Mouse (Mus musculus) megakaryocyte, adult 5-6 weeks (primary cell): Measurements from ENCODE around the gene Tmem104. TPM values are rescaled to one million over a fixed set of nuclear protein-coding genes. Genes with fewer than 3 reads are reported as not detected.
A peak's percentile ranks its signal among the peaks of the same experiment; 100 is the strongest.

Experiments used
- ATAC-seq: 2 replicates; pipeline ENCODE4 v1.8.0; 2016; ENCODE audit warnings: mild to moderate bottlenecking, inconsistent platforms; ENCODE audit not compliant: poor library complexity, severe bottlenecking
- total RNA-seq, 2 experiments: library from RNA; stranded (forward) in 1 of 2; stranded (reverse) in 1 of 2; fragments of 153-499, 151-499 nt in 1 of 2; fragments of 221-1000, 200-1000 nt in 1 of 2; gene quantifications; 2 replicates each; pipeline versions ENCODE4 v1.2.3 to v1.2.4; 2015 to 2017

Tmem104 gene
- total RNA-seq, 2 experiments from 2014 or later, result 6.1 to 25.7 TPM

DNA sequence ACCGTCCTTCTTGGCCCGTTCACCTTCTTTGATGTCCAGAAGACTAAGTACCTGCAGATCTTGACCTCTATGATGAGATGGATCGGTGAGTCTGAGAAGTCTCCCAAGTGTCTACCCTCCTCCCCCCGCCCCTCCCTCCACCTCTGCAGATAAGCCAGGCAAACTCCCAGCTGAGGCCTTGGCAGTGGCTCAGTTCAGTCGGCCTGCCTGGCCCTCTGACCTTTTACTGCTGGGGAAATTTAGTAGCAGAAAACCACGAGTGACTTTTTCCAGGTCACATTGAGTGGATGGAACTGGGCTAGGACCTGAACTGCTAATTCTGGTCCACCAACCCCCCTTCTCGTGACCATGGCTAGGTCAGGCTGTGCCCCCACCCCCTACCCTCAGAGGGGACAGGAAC lies 41.1 kb downstream of the Tmem104 start:
- no peak for ATAC-seq

- no peak for ATAC-seq
These were observed 42.0 kb downstream of the Tmem104 start for GRCm38 (mm10) chr11:115229021-115229930.

- peak; percentile 74 for ATAC-seq
These were observed 44.1 kb downstream of the Tmem104 start for GRCm38 (mm10) chr11:115231168-115231915.

GRCm38 (mm10) chr11:115231924-115232323 lies 44.6 kb downstream of the Tmem104 start:
- ATAC-seq, result no peak

DNA sequence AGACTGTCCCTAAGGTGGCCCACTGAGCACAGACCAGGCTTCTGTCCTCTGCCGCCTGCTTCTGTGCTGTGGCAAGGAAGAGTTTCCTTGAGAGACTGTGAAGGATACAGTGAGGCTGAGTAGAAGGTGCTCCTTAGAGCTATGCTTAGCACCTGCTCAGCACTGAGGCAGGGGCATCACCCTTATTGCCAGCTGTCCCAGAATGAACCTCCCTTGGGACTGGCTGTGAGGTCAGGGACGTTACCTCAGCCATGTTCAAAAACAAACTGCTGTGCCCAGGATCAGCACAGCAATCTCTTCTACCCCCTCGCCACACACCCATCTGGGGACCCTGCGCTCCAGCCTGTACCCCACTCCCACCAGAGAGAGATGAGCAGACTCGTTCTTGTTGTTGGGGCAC lies 45.6 kb downstream of the Tmem104 start:
- ATAC-seq, result no peak

DNA sequence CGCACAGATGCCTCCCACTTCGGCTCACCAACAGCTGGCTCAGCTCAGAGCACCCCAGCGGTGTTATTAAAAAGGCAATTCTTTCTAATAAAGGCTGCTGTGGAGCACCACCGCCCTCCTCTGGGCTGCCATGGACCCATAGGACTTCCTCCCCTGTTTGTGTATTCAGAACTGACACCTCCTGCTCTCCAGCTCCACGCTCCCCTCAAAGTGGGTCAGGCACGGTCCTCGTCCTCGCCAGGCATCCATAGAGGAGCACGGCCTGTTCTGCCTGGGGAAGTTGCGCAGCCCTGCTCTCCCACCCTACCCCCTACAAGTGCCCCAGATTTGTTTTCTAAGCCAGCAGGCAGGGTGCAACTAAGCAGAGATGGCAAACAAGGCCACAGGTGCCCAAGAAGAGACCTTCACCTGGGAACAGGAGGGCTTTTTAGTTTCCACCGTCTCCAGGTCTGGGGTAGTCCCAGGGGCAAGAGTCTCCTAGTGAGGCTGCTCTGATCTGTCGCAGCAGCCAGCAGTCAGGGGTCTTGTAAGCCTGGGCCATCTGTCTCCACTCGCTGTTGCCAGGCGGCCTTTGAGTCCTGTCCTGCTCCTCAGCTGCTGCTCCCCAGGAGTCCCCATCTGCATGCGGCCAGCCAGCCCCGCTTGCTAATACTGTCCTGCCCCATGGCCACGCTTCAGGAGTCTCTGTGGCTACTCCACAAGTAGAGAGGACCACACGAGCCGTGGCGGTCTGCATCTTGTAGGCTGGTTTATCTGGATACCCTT lies 46.4 kb downstream of the Tmem104 start:
- no peak for ATAC-seq

DNA sequence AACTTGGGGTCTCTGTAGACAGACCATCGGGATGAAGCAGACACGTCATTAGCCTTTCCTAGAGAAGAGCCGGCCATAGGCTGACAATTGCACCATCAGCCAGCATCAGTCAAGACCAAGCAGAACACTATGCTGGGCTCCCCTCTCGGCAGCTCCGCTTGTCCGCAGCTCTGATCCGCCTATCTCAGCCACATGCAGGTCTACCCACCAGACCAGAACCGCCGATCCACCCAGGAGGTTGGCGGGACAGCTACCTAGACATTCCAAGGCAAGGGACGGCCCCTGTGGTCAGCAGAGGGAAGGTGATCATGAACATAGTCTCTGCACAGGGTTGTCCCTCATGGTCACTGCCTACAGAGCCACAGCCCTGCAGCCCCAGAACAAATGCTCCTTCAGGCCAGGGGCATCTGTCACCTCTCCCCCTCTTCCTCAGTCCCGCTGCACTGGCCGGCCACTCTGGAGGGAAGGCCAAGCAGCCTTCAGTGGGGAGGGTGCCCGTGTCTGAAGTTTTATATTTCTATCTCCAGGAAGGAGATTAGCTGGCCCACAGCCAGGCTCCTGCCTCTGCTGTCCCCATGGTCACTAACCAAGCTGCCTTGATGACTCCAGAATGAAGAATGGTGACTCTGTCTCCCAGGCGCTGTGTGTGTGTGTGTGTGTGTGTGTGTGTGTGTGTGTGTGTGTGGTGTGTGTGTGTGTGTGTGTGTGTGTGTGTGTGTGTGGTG lies 47.2 kb downstream of the Tmem104 start:
- ATAC-seq, result no peak

DNA sequence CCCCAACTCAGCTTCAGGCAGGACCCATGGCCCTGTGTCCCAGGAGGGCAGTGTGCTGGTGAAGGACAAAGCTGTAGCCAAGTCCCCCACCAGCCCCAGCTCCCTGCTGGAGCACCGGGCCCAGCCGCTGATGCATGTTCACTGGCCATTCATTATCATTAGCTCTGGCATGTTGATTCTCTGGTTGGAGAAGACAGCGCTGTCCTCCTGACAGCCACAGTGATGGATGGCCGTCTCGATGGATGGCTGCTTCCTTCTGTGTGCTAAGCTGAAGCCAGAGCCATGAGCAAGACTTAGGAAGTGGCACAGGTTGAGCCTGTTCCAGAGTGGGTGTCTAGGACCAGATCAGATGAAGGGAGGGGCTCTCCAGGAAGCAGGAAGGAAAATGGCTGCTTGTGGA lies 49.3 kb downstream of the Tmem104 start:
- no peak for ATAC-seq

DNA sequence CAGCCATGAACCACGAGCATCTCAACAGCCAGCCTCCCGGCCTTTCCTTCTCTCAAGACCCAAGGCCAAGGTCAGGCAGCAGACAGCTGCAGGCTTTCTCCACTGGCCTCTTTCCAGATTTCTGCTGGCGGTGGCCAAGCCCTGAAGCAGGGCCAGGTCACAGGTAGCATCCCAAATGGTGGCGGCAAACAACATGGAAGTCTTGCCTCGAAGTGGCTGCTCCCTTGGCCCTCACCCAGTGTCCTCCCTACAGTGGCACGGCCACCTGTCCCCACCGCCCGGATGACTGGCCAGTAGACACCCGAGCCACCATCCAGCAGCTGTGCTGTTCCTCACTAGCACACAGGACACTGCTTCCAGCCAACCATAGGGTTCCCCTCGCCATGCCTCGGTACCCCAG lies 54.1 kb downstream of the Tmem104 start:
- no peak for ATAC-seq

- ATAC-seq, result no peak
These were observed 55.5 kb downstream of the Tmem104 start for GRCm38 (mm10) chr11:115242746-115243145.

GRCm38 (mm10) chr11:115243783-115244182 lies 56.5 kb downstream of the Tmem104 start:
- no peak for ATAC-seq

GRCm38 (mm10) chr11:115244840-115245239 lies 57.6 kb downstream of the Tmem104 start:
- ATAC-seq, result no peak

- ATAC-seq, result no peak
These were observed 59.1 kb downstream of the Tmem104 start for GRCm38 (mm10) chr11:115246386-115246785.

DNA sequence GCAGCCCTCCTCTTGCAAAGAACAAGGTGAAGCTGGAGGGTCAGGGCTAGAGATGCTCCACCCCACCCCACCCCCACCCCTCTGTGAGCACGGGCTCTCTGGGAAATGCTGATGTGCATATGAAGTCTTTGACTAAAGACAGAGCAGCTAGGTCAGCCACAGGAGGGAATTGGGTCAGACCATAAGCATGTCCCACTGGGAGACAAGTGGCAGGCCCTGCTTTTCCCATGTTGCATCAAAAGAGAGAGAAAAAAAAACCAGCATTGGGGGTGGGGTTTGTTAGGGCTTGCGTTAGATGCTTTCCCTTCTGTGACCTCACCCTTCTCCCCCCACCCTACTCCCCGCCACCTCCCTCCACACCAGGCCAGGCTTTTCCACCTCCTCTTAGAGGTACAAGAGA lies 60.0 kb downstream of the Tmem104 start:
- ATAC-seq, result no peak

DNA sequence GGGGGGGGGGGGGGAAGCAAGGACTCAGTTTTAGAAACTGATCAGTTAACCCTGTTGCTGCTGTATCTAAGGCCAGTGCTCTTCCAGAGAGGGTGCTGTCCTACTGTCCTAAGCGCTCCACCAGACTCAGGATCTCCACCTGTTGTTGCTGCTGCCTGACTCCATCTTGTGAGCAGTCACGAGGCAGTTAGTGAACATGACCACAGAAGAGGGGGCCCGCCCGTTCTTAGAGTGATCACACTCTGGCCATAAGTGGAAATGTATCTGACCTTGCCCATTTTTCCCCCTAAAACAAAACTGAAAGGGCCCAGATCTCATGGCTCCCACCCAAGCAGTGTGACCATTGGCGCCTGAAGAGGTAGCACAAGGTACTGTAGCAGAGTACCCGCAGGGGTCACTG lies 60.7 kb downstream of the Tmem104 start:
- no peak for ATAC-seq

GRCm38 (mm10) chr11:115249721-115250404 lies 62.6 kb downstream of the Tmem104 start:
- 0 out of 2 replicates have a peak, but pooled peaks have one; percentile 6 for ATAC-seq

DNA sequence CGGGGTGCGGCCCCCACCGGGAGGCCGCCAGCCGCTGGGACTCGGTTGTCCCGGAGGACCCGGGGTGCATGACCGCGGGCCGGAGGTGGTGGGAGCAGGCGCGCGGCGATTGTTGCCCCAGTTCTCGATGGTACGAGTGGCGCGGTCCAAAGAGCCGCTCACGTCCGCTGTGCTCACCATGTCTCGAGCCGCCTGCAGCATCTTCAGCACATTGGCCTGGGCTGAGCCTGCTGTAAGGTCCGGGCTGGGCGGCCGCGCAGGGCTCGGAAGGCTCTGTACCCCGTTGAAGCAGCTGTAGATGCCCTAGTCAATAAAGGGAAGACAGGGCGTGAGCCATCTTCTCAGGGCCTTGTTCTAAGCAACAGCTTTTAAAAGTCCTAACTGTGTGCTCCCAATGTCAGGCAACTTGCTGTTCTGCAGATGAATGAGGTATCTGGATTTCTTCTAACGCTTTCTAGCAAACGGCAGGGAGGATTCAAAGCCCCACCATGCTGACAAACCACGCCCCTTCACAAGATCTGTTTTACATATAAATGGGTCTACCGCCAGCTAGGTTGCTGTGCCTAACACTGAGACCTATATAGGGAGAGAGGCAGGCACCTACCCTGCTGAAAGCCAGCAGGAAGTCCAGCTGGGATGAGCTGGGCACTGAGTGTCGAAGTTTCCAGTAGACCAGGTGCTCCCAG lies 63.3 kb downstream of the Tmem104 start:
- ATAC-seq, result no peak; the same call in 1 of the 2 replicates

- ATAC-seq, result no peak
These were observed 64.0 kb downstream of the Tmem104 start for GRCm38 (mm10) chr11:115251258-115251657.

DNA sequence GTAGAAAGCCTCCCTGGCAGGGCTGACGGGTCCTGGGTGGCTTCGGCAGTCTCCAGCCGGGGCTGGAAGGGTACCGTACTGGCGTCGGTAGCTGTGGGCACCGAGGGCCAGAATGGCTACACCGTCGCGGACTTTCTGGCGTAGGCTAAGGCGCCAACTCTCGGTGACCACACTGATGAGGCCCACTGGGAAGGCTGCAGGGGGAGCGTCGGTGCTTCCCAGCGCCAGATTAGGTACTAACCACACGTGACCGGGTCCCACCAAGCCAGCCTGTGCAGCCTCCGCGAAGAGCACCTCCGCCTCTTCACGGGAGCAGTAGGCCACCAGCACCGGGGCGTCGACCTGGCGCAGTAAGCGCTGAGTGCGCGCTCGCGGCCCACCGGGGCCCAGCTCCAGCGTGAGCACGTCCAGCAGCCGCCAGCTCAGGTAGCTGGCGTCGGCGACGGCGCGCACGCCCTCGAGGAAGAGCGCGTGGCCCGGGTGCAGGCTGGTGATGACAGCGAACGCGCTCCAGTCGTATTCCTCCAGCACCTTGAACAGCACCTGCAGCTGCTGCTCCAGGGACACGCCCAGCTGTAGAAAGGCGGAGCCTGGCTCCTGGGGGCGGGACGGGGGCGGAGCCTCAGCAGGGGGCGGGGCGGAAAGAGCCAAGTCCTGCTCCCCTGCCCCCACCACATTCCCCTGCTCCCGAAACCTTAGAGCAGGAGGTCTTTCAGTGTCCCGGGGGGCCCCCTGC lies 70.7 kb downstream of the Tmem104 start:
- no peak for ATAC-seq
